Mouse (Mus musculus) lung, postnatal 0 days (tissue): ENCODE data around the gene Kng2. TPM values are rescaled to one million over a fixed set of nuclear protein-coding genes. Genes with fewer than 3 reads are reported as not detected.
"Not testable (repeated sequence)": the region's sequence is repeated elsewhere in the genome, so short reads cannot be mapped to it uniquely, and the experiment has no call there.

ENCODE experiments used
- ATAC-seq: fragments of 200-750 bp; cut with Nextera tagmentation; 2 replicates; pipeline ENCODE4 v1.8.0; 2017; ENCODE audit warnings: moderate library complexity
- DNase-seq: peaks from one replicate; pipeline ENCODE4 v3.0.0-alpha.2; 2016; ENCODE audit warnings: low spot score
- H3K27ac ChIP-seq: fragments of 300-500 bp; sonication (generic); 2 replicates; pipeline ENCODE4 v1.5.1; 2014; ENCODE audit warnings: antibody characterized with exemption, mild to moderate bottlenecking, low read length, mixed read lengths
- H3K27me3 ChIP-seq: fragments of 300-500 bp; sonication (generic); replicated peaks from 2 replicates; pipeline ENCODE4 v1.6.1; 2014; ENCODE audit warnings: low read length, mixed read lengths; ENCODE audit not compliant: insufficient read depth
- H3K36me3 ChIP-seq: fragments of 300-500 bp; sonication (generic); 2 replicates; pipeline ENCODE4 v1.6.1; 2014; ENCODE audit warnings: low read length, mixed read lengths; ENCODE audit not compliant: insufficient read depth
- H3K4me1 ChIP-seq: fragments of 300-500 bp; sonication (generic); 2 replicates; pipeline ENCODE4 v1.6.1; 2014; ENCODE audit warnings: antibody characterized with exemption, low read depth, low read length, mixed read lengths; ENCODE audit not compliant: insufficient read depth
- H3K4me2 ChIP-seq: fragments of 300-500 bp; sonication (generic); replicated peaks from 2 replicates; pipeline ENCODE4 v1.6.1; 2014; ENCODE audit warnings: low read depth, mild to moderate bottlenecking, low read length, moderate library complexity, mixed read lengths
- H3K4me3 ChIP-seq: fragments of 300-500 bp; sonication (generic); 2 replicates; pipeline ENCODE4 v1.5.1; 2014; ENCODE audit warnings: low read depth, low read length
- H3K9ac ChIP-seq: fragments of 300-500 bp; sonication (generic); replicated peaks from 2 replicates; pipeline ENCODE4 v1.6.1; 2014; ENCODE audit warnings: low read depth, mild to moderate bottlenecking
- H3K9me3 ChIP-seq: fragments of 300-500 bp; sonication (generic); 2 replicates; pipeline ENCODE4 v1.6.1; 2016; ENCODE audit warnings: low read length, mixed read lengths
- CTCF ChIP-seq: IDR thresholded peaks from 2 replicates; pipeline ENCODE4 v1.5.1; 2016; ENCODE audit warnings: antibody characterized with exemption, mild to moderate bottlenecking
- EP300 ChIP-seq: IDR thresholded peaks from 2 replicates; pipeline ENCODE4 v1.6.1; 2016; ENCODE audit warnings: antibody characterized with exemption, mild to moderate bottlenecking, control low read depth
- WGBS: fragments of 180-500 bp; shearing (Covaris S2); extraction: QIAGEN DNeasy Blood & Tissue Kit; methylation state at CpG from one replicate; pipeline ENCODE4 v1.1.7; 2014; 5-methylcytosine and 5-hydroxymethylcytosine counted together
- polyA plus RNA-seq: library from polyadenylated mRNA; unstranded; fragments of >200 nt; fragmentation: Nextera tagmentation; extraction: Ambion mirVana; gene quantifications from 2 replicates; pipeline ENCODE4 v1.2.1, GENCODE M21; 2015

Gene Kng2
- polyA plus RNA-seq, 1 experiment from 2014 or later: 0.42 TPM

- no peak for DNase-seq
- H3K4me3 ChIP-seq: no peak overlapping the region
- no peak overlapping the region for H3K4me2 ChIP-seq
- ATAC-seq: no peak
- TF ChIP-seq CTCF (no peak), EP300 (no peak)
- no peak overlapping the region for H3K27ac ChIP-seq
- WGBS: 55% methylated on average over 6 of the region's 6 CpGs
- no peak overlapping the region for H3K9ac ChIP-seq
- H3K4me1 ChIP-seq: no peaks in the 10 kb centered on the region
- no peaks in the 10 kb centered on the region for H3K36me3 ChIP-seq
- no peaks in the 10 kb centered on the region for H3K9me3 ChIP-seq
- no peaks in the 10 kb centered on the region for H3K27me3 ChIP-seq
Observed at GRCm38 (mm10) chr16:23025111-23025510, 4.2 kb downstream of the Kng2 start.

GRCm38 (mm10) chr16:23020571-23020970 lies 8.7 kb downstream of the Kng2 start:
- WGBS: 72% methylated on average over 1 of the region's 1 CpGs
- not testable (repeated sequence) for H3K9me3 ChIP-seq, ATAC-seq, H3K4me2 ChIP-seq, H3K4me1 ChIP-seq, H3K4me3 ChIP-seq, H3K9ac ChIP-seq, H3K27me3 ChIP-seq, H3K27ac ChIP-seq, H3K36me3 ChIP-seq, DNase-seq

- not testable (repeated sequence) for H3K9me3 ChIP-seq, H3K4me2 ChIP-seq, H3K27me3 ChIP-seq, H3K9ac ChIP-seq, H3K4me1 ChIP-seq, H3K27ac ChIP-seq, H3K4me3 ChIP-seq, H3K36me3 ChIP-seq, ATAC-seq
- WGBS: 82% methylated on average over 8 of the region's 8 CpGs
- DNase-seq: peak; percentile 4
Observed at GRCm38 (mm10) chr16:23014645-23015044, 14.6 kb downstream of the Kng2 start.

GRCm38 (mm10) chr16:23013786-23014185 lies 15.5 kb downstream of the Kng2 start:
- not testable (repeated sequence) for H3K4me2 ChIP-seq, H3K27ac ChIP-seq, H3K9ac ChIP-seq, ATAC-seq, H3K4me1 ChIP-seq, H3K4me3 ChIP-seq, H3K27me3 ChIP-seq, DNase-seq, H3K36me3 ChIP-seq, H3K9me3 ChIP-seq
- WGBS: 68% methylated on average over 2 of the region's 2 CpGs

- ATAC-seq, H3K4me3 ChIP-seq, H3K27me3 ChIP-seq, H3K9ac ChIP-seq, H3K4me2 ChIP-seq, H3K9me3 ChIP-seq, H3K27ac ChIP-seq, H3K36me3 ChIP-seq, H3K4me1 ChIP-seq: not testable (repeated sequence)
- 69% methylated on average over 3 of the region's 3 CpGs for WGBS
- peak; percentile 0 for DNase-seq
Observed at GRCm38 (mm10) chr16:22996951-22997350, 32.3 kb downstream of the Kng2 start.

GRCm38 (mm10) chr16:22967383-22968030 lies 61.8 kb downstream of the Kng2 start:
- Histone ChIP-seq H3K9me3 (no peaks in the 10 kb centered on the region), H3K9ac (no peak overlapping the region), H3K4me2 (no peak overlapping the region), H3K4me1 (no peaks in the 10 kb centered on the region), H3K36me3 (no peaks in the 10 kb centered on the region), H3K27me3 (no peaks in the 10 kb centered on the region), H3K4me3 (no peak overlapping the region), H3K27ac (no peak overlapping the region)
- ATAC-seq: no peak
- TF ChIP-seq EP300: 0 out of 2 replicates have a peak, but pooled peaks have one; percentile 17
- TF ChIP-seq CTCF: no peak
- WGBS: 50% methylated on average over 1 of the region's 1 CpGs
- DNase-seq: peak; percentile 27

GRCm38 (mm10) chr16:22963293-22963692 lies 66.0 kb downstream of the Kng2 start:
- H3K27ac ChIP-seq: no peak overlapping the region
- H3K4me3 ChIP-seq: no peak overlapping the region
- H3K9ac ChIP-seq: no peak overlapping the region
- no peaks in the 10 kb centered on the region for H3K4me1 ChIP-seq
- ATAC-seq: no peak
- H3K27me3 ChIP-seq: no peaks in the 10 kb centered on the region
- H3K36me3 ChIP-seq: no peaks in the 10 kb centered on the region
- no peak for TF ChIP-seq EP300
- TF ChIP-seq CTCF: no peak
- DNase-seq: no peak
- no peaks in the 10 kb centered on the region for H3K9me3 ChIP-seq
- no peak overlapping the region for H3K4me2 ChIP-seq
